Mouse (Mus musculus) CH12F3 (cell line): ENCODE results near the gene Fut1.
"Not testable (repeated sequence)": the region's sequence is repeated elsewhere in the genome, so short reads cannot be mapped to it uniquely, and the experiment has no call there.

Source experiments
- in situ Hi-C: fragments of 300-500 bp; cut with MboI; formaldehyde crosslinking; loops from 2 replicates; pipeline ENCODE4 v1.14.3; 2020; ENCODE audit warnings: low sequenced_read_pairs

Gene Fut1

DNA sequence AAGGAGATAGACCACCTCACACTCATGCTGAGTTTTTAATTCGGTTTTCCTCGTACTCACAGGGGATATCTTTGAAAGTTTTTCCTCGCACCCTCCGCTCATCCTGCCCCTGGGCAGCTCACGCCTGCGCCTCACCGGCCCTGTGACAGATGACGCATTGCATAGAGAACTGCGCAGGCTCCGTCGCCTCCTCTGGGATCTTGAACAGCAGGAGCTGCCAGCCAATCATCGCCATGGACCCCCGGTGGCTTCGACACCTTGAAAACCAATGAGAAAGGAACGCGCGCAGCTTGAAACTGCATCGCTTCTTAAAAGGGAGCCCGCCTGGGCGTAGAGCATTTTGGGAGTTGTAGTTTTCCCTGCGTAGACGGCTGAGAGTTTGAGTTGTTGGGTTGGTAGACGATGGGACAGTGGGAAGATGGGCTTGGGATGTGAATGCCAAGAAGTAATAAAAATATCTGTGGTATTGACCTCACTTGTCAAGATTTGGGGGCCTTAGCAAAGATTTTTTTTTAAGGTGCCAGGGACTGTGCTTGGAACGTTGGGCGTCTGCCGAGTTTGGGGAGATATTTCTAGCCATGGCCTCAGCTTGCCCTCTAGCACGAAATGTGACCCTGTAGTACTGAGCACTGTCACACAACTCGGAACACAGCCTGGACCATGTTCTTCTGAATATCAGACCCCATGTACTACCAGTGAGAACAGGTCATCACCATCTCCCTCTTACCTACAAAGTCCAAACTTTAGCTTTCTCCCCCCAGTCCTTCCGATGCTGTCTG lies 21.7 kb downstream of the Fut1 start:
- in situ Hi-C loops, result no loop called here

- in situ Hi-C loops, result no loop called here
Measured at GRCm38 (mm10) chr7:45639561-45640027, 22.5 kb downstream of the Fut1 start, which contains the start of gene Mamstr. Mamstr (plus strand) TSS chr7:45639977.

GRCm38 (mm10) chr7:45640191-45640957 lies 23.3 kb downstream of the Fut1 start:
- in situ Hi-C loops, result no loop called here

GRCm38 (mm10) chr7:45641391-45642040 lies 24.4 kb downstream of the Fut1 start:
- in situ Hi-C loops, result no loop called here

GRCm38 (mm10) chr7:45642083-45642482 lies 25.0 kb downstream of the Fut1 start:
- in situ Hi-C loops, result no loop called here

- in situ Hi-C loops, result no loop called here
Measured at GRCm38 (mm10) chr7:45642503-45643255, 25.6 kb downstream of the Fut1 start.

DNA sequence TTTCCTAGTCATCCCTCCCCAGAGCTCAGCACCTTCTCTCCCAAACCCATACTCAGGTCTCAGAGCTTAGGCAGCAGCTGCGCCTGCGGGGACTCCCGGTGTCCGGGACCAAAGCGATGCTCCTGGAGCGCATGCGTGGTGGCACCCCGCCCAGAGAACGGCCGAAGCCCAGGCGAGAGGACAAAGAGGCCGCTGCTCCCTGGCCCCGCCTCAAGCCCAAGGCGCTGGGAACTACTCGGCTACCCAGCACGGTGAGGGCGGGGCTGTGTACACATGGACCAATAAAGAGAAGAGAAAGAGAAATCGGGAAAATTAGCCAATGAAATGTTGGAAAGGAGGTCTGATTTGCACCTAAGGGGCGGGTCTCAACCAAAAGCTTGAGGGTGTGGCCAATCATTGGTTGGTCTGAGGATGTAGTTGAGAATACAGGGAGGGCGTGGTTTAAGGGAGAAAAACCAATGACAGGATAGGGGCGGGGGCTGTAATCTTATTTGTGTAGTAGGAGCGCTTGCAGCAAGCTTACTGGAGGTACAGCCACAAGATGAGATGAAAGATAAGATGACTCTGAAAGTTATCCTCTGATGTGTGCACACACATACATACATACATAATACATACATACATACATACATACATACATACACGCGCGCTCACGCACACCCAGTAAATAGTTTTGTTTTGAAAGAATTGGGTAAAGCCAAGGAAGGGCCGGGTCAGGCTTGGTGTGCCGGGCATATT lies 26.5 kb downstream of the Fut1 start:
- in situ Hi-C loops, result no loop called here

DNA sequence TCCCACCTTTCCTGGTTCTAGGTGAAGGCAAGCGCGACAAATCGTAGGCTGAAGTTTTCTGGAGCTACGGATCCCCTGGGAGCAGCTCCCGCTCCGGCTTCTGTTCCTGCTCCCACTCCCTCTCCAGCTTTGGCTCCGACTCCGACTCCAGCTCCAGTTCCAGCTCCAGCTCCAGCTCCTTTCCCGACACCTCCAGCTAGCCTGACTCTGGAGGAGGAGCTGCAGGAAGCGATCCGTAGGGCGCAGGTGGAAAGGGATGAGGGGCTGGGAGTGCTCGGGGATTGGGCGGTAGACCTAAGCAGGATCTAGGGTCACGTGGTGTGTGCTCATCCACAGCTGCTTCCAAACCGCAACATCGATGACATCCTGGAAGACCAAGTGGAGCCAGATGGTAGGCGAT lies 27.1 kb downstream of the Fut1 start:
- in situ Hi-C loops, result no loop called here

DNA sequence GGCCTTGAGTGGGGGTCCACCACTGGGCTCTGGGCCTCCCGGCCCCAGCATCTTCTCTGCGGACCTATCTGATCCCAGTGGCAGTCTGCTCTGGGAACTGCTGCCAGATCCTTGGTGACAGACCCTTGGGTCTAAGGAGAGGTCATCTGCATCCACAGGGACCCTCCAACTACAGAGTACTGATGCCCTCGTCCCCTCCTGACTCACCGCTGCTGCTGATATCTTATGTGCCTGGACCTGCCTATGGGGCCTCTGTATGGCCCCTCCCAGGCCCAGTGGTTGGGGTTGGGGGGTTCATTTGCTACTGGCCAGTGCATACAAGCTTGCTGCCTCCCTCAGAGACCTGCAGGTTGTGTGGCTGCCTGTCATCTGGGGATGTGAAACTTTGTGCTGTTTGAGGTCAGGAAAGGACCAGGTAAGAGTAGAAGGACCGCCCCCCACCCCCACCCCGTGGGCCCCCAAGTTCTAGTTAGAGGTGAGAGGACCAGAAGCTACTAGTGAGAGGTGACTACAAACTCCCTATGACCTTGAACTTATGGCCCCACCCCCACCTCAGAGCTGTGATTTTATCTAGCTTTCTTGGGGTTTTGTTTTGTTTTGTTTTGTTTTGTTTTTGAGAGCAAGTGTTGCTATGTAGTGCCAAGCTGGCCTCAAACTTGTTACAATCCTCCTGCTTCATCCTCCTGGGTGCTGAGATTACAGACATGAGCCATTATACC lies 27.9 kb downstream of the Fut1 start:
- in situ Hi-C loops, result no loop called here

- in situ Hi-C loops, result no loop called here
Measured at GRCm38 (mm10) chr7:45645591-45645971, 28.5 kb downstream of the Fut1 start.

- in situ Hi-C loops, result no loop called here
Measured at GRCm38 (mm10) chr7:45646671-45647070, 29.6 kb downstream of the Fut1 start.

DNA sequence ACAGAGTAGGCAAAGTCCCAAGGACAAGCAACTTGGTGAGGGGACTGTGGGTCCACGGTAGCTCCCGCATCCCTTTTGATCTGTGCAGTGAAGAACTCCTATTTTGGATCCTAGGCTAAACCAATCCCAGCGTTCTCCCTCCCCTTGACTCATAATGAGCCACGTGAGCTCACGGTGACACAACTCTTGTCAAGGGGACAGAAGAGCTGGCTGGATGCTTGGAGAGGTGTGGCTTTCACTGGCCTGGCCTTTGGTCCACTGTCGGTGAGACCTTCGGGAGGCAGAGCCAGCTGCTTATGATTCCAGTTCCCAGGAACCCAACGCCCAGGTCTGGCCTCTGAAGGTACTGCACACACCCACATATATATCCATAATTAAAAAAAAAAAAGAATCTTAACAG lies 32.3 kb downstream of the Fut1 start:
- in situ Hi-C loops, result no loop called here

DNA sequence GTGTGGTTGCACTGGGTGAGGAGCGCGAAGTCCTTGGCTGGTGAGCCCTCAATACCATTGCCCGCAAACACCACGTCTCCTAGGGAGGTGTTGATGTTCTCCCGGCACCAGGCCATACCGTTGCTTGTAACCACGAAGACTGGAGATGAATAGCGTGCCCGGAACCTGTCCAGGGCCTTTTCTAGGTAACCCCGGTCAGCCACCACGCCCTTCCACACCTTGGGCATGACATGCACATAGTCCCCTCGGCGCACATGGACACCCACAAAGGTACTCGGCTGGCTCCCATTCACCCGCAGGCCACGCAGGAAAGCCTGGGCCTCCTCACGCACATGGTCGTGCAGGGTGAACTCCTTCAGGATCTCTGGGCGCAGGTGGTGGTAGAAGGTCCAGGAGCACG lies 33.4 kb downstream of the Fut1 start:
- in situ Hi-C loops, result not testable (repeated sequence)

GRCm38 (mm10) chr7:45654424-45655047 lies 37.4 kb downstream of the Fut1 start:
- in situ Hi-C loops, result no loop called here

DNA sequence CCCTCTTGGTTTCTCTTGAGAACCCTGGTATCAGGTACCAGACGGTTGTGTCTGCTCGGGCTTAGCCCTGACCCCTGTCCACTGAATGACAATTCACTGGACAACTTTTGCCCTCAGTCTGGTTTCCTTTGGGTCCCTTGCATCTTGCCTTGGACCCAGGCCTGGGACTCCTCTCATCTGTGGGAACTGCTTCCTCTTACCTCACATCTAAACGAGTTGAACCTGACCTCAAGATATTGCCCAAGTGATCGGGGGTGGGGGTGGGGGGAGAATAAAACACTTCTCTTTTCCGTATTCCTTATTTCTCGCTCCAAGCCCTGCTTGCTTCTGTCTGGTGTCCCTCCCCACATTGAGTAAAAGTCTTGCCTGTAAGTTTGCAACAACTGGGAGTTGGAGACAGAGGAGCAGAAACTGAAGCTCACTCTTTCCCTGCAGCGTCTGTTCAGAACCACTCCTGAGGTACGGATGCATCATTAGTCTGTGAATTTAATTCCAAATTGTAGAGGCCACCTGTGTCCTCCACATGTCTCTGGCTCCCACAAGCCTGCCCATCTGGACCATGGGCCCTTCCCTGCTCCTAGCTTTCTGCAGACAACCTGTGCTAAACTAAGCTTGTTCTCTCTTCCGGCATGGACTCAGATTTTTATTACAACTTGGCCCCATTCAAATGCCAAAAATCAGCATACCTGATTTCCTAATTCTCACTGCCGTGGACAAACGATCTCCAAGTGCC lies 43.8 kb downstream of the Fut1 start:
- in situ Hi-C loops, result no loop called here

GRCm38 (mm10) chr7:45661702-45662101 lies 44.6 kb downstream of the Fut1 start:
- in situ Hi-C loops, result not testable (repeated sequence)

DNA sequence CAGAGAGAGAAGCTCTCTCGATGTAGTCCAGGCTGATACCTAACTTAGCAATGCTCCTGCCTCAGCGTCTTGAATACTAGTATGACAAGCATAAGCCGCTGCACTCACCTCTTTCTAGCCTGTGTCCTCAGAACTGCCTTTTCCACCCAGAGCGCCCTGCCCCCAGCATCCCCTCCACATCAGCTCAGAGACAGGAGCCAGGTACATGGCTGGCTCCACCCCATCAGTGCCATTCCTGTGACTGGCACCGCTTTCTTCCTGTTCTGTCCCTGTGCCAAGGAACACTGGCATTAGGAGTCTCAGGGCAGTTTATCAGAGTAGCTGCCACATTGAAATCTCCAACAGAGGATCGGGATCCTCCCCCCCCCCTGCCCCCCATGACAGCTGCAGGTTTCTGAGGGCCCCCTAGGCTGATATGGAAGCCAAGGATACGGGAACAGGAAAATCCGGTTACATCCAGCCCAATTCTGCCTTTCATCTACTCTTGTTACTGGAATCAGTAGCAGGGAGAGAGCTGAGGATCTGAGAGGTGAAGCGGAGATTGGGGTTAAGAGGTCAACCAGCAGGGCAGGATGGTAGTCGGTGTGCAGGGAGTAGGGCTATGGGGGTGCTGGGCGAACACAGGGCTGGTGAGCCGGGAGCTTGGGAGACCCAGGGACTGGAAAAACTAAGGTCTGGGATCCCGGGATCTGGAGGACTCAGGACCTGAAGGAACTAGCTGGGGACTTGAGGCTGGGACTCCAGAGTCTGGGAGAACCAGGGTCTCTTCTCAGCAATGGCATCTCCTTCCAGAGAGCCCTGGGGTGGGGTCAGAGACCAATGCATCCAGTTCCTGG lies 48.4 kb downstream of the Fut1 start:
- in situ Hi-C loops, result no loop called here

DNA sequence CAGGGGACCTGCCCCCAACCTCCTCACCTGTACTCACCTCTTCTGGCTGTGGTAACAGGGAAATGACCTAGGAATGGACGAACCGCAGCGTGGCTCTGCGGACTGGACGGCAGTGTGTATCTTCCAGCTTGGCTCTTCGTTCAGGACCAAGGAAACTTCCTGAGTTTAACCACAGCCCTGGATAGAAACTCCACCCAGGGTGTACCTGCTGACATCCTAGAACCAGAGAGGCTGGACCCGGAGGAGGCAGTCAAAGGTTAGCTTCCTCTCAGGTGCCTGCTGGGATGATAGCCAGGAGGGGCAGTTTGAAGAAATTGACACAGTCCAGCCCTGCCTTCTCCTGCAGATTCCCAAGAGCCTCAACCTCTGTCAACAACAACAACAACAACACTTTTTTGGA lies 49.1 kb downstream of the Fut1 start, which contains the start of gene Fut2:
Fut2 (minus strand) TSS at position 234 of the 400 bp plus-strand sequence.
- in situ Hi-C loops, result no loop called here
